Mouse (Mus musculus): ENCODE results near the gene Fam166a. TPM values are rescaled to one million over a fixed set of nuclear protein-coding genes. Genes with fewer than 3 reads are reported as not detected.

Gene Fam166a
- polyA plus RNA-seq, 1 experiment from 2014 or later, result 0.62 TPM

GRCm38 (mm10) chr2:25193330-25193770, 25.2 kb upstream of the Fam166a start:
- peak; percentile 86 for DNase-seq (ENCODE audit: low spot score)
- Histone ChIP-seq H3K27me3 (ENCODE audit: low read depth, poor library complexity, severe bottlenecking) (peaks cover 51% of the 10 kb centered on the region), H3K36me3 (peaks cover 5% of the 10 kb centered on the region; the same call in 1 of the 2 replicates), H3K4me1 (peaks cover 34% of the 10 kb centered on the region), H3K27ac (replicated peaks) (peak overlapping the region; percentile 59; the same call in 1 of the 2 replicates), H3K4me3 (no peak overlapping the region), H3K9me3 (replicated peaks) (no peaks in the 10 kb centered on the region)
- 3% methylated on average over 6 of the region's 6 CpGs for WGBS

- H3K4me3 ChIP-seq, result no peak overlapping the region
- 78% methylated on average over 5 of the region's 5 CpGs for WGBS
- H3K27ac ChIP-seq (replicated peaks), result no peak overlapping the region
- H3K27me3 ChIP-seq (ENCODE audit: low read depth, poor library complexity, severe bottlenecking), result peaks cover 51% of the 10 kb centered on the region
- H3K9me3 ChIP-seq (replicated peaks), result no peaks in the 10 kb centered on the region
- peaks cover 11% of the 10 kb centered on the region for H3K36me3 ChIP-seq
- peaks cover 34% of the 10 kb centered on the region for H3K4me1 ChIP-seq
- DNase-seq (ENCODE audit: low spot score), result no peak
Observed at GRCm38 (mm10) chr2:25194006-25194405, 24.5 kb upstream of the Fam166a start.

- H3K27me3 ChIP-seq (ENCODE audit: low read depth, poor library complexity, severe bottlenecking), result peaks cover 51% of the 10 kb centered on the region
- 82% methylated on average over 17 of the region's 17 CpGs for WGBS
- peaks cover 34% of the 10 kb centered on the region for H3K4me1 ChIP-seq
- no peak for DNase-seq (ENCODE audit: low spot score)
- H3K4me3 ChIP-seq, result peak overlapping the region; percentile 39; the same call in 1 of the 2 replicates
- 0 out of 2 replicates have a peak overlapping the region, but pooled peaks have one; percentile 11 for H3K27ac ChIP-seq (replicated peaks)
- no peaks in the 10 kb centered on the region for H3K9me3 ChIP-seq (replicated peaks)
- H3K36me3 ChIP-seq, result peaks cover 17% of the 10 kb centered on the region
Observed at GRCm38 (mm10) chr2:25194486-25195171, 23.9 kb upstream of the Fam166a start.

DNA sequence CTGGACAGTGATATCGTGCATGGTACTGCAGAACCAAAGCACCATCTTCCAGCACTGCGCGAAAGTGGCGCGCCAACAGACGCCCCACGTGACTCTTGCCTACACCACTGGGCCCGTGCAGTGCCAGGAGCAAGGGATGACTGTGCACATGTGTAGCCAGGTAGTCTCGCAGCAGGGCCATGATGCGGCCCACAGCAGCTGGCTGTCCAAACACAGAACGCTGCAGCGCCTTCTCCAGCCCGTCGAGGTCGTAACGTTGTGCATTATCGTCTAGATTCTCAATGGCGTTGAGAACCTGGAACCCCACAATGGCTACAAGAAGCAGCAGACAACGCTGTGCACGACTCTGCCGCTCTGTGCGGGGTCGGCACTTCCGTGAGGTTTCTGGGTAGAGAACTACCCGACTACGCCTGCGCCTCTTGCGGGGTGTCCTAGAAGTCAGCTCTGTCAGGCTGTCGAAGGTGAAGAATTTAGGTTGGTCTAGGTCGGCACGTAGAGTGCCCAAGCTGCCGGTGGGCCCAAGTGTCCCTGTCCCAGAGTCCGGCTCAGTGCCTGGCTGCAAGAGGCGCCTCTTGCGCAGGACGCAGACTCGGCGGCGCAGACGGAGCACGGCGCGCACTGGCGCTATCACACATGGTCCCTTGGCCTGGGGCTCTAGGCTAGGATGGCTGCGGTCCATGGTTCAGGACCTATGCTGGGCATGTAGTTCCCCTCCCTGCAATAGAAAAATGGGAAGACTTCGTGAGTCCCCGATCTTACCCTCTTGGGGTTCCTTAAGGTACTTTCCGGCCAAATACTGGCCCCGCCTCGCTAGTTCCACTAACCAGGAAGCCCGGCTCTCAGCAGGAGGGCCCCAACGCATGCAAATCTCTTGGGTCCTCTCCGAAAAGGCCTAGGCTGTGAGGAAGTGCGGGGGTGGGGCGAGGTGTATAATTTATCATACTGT, 23.1 kb upstream of the Fam166a start:
- peaks cover 26% of the 10 kb centered on the region for H3K36me3 ChIP-seq
- peaks cover 51% of the 10 kb centered on the region for H3K27me3 ChIP-seq (ENCODE audit: low read depth, poor library complexity, severe bottlenecking)
- peak overlapping the region; percentile 11; the same call in 1 of the 2 replicates for H3K27ac ChIP-seq (replicated peaks)
- WGBS, result 22% methylated on average over 55 of the region's 55 CpGs
- peak overlapping the region; percentile 39 for H3K4me3 ChIP-seq
- peaks cover 34% of the 10 kb centered on the region for H3K4me1 ChIP-seq
- no peak for DNase-seq (ENCODE audit: low spot score)
- no peaks in the 10 kb centered on the region for H3K9me3 ChIP-seq (replicated peaks)

GRCm38 (mm10) chr2:25196172-25196954, 22.2 kb upstream of the Fam166a start, which contains the start of gene Tor4a:
TSS of gene Tor4a (minus strand) at chr2:25196886.
- DNase-seq (ENCODE audit: low spot score), result no peak
- H3K27me3 ChIP-seq (ENCODE audit: low read depth, poor library complexity, severe bottlenecking), result peaks cover 51% of the 10 kb centered on the region
- H3K4me3 ChIP-seq, result peak within 1 kb of the TSS; percentile 39
- no peaks in the 10 kb centered on the region for H3K9me3 ChIP-seq (replicated peaks)
- H3K27ac ChIP-seq (replicated peaks), result no peak within 1 kb of the TSS; the same call in 1 of the 2 replicates
- peaks cover 34% of the 10 kb centered on the region for H3K4me1 ChIP-seq
- peaks cover 34% of the 10 kb centered on the region for H3K36me3 ChIP-seq
- 14% methylated on average over 8 of the region's 8 CpGs for WGBS

DNA sequence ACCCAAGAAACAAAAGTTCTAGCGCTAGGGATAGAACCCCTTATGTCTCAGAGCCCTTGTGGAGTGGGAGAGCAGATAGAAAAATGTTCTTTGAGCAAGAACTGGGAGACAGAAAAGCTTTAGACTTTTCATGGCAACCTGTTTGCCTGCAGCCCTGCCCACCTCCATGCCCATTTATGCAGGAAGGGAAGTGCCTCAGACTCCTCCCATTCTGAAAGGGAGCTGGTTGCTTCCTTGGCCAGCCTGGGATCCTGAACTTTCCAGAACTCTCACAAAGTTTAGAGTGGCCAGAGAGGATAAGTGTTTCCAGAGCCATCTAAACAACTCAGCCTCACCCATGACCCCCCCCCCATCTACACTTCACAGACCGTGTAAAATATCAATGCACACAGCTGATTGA, 21.4 kb upstream of the Fam166a start:
- no peak for DNase-seq (ENCODE audit: low spot score)

GRCm38 (mm10) chr2:25197946-25198345, 20.6 kb upstream of the Fam166a start:
- H3K36me3 ChIP-seq, result peaks cover 50% of the 10 kb centered on the region
- peaks cover 51% of the 10 kb centered on the region for H3K27me3 ChIP-seq (ENCODE audit: low read depth, poor library complexity, severe bottlenecking)
- H3K4me1 ChIP-seq, result peaks cover 33% of the 10 kb centered on the region
- no peaks in the 10 kb centered on the region for H3K9me3 ChIP-seq (replicated peaks)
- H3K4me3 ChIP-seq, result no peak overlapping the region
- H3K27ac ChIP-seq (replicated peaks), result no peak overlapping the region
- DNase-seq (ENCODE audit: low spot score), result no peak

More for the DNA sequence above, 21.4 kb upstream of the Fam166a start:
- no peak overlapping the region for H3K4me3 ChIP-seq
- no peak overlapping the region for H3K27ac ChIP-seq (replicated peaks)
- peaks cover 51% of the 10 kb centered on the region for H3K27me3 ChIP-seq (ENCODE audit: low read depth, poor library complexity, severe bottlenecking)
- H3K36me3 ChIP-seq, result peaks cover 43% of the 10 kb centered on the region
- peaks cover 34% of the 10 kb centered on the region for H3K4me1 ChIP-seq
- WGBS, result 21% methylated on average over 2 of the region's 2 CpGs
- H3K9me3 ChIP-seq (replicated peaks), result no peaks in the 10 kb centered on the region

GRCm38 (mm10) chr2:25200631-25201030, 17.9 kb upstream of the Fam166a start:
- peaks cover 16% of the 10 kb centered on the region for H3K4me1 ChIP-seq
- 92% methylated on average over 2 of the region's 2 CpGs for WGBS
- peaks cover 77% of the 10 kb centered on the region for H3K36me3 ChIP-seq
- peaks cover 27% of the 10 kb centered on the region for H3K27me3 ChIP-seq (ENCODE audit: low read depth, poor library complexity, severe bottlenecking)
- no peak for DNase-seq (ENCODE audit: low spot score)
- no peaks in the 10 kb centered on the region for H3K9me3 ChIP-seq (replicated peaks)
- H3K27ac ChIP-seq (replicated peaks), result no peak overlapping the region
- no peak overlapping the region for H3K4me3 ChIP-seq

DNA sequence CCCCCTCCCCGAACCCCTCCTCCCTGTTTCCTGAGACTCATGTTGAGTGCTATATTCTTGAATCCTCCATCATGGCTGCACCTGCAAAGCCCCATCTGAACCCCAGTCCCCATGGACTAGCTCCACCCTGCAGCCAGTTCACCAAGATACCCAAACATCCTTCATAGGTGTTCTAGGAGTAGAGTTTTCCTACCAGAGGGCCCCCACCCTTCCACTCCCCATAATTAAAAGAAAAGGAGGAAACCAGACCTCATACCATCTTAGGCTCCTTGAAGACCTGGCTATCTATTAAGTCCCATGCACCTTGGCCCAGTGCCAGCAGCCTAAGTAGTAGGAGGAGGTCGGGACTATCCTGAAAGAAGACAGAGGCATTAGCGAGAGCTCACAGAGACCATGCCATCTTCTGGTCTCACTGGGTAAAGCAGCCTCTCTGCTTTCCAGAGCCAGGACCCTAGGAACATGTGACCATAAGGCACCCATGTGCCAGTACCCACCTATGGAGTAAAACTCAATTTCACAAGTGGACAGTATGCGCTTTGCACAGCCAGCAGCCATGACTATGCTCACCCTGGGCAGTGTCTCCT, 14.8 kb upstream of the Fam166a start:
- no peak for DNase-seq (ENCODE audit: low spot score)
- 0 out of 2 replicates have a peak, but pooled peaks cover 1% of the 10 kb centered on the region for H3K4me1 ChIP-seq
- H3K36me3 ChIP-seq, result peaks cover 99% of the 10 kb centered on the region
- 72% methylated on average over 4 of the region's 4 CpGs for WGBS
- H3K9me3 ChIP-seq (replicated peaks), result no peaks in the 10 kb centered on the region
- no peak overlapping the region for H3K4me3 ChIP-seq
- H3K27me3 ChIP-seq (ENCODE audit: low read depth, poor library complexity, severe bottlenecking), result no peaks in the 10 kb centered on the region
- H3K27ac ChIP-seq (replicated peaks), result no peak overlapping the region

GRCm38 (mm10) chr2:25207593-25207992, 11.0 kb upstream of the Fam166a start:
- Histone ChIP-seq H3K27ac (replicated peaks) (no peak overlapping the region), H3K4me3 (no peak overlapping the region), H3K27me3 (ENCODE audit: low read depth, poor library complexity, severe bottlenecking) (peaks cover 5% of the 10 kb centered on the region), H3K36me3 (peaks cover 72% of the 10 kb centered on the region), H3K9me3 (replicated peaks) (no peaks in the 10 kb centered on the region), H3K4me1 (peaks cover 28% of the 10 kb centered on the region)
- WGBS, result 86% methylated on average over 1 of the region's 1 CpGs
- DNase-seq (ENCODE audit: low spot score), result no peak

DNA sequence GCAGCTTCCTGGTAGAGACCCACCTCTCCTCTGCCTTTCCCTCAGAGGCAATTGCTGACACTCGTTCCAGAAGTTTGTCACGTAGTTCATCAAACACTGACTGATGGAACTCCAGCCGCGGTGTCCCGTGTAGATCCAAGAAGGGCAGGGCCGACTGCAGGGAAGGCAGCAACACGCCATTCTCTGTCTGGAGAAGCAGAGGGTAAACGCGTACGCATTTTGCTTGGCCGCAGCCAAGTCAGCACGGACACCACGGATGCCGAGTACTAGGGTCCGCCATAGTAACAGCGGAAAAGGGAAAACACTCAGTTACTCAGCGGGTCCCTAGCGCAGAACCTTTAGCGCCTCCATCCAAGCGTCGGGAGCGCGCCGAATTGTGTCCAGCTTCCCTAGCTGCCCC, 7.9 kb upstream of the Fam166a start:
- peaks cover 22% of the 10 kb centered on the region for H3K27me3 ChIP-seq (ENCODE audit: low read depth, poor library complexity, severe bottlenecking)
- H3K4me3 ChIP-seq, result peak overlapping the region; percentile 81
- under 1% methylated on average over 24 of the region's 24 CpGs for WGBS

More for the DNA sequence above, 7.9 kb upstream of the Fam166a start:
- Histone ChIP-seq H3K9me3 (replicated peaks) (no peaks in the 10 kb centered on the region), H3K36me3 (peaks cover 41% of the 10 kb centered on the region), H3K4me1 (peaks cover 28% of the 10 kb centered on the region), H3K27ac (replicated peaks) (peak overlapping the region; percentile 97)
- DNase-seq (ENCODE audit: low spot score), result no peak

Measured in midbrain, embryonic 10.5 days (tissue).